Comparison of ENCODE assay signal across 20 mouse cellular contexts in the genomic region with DNA sequence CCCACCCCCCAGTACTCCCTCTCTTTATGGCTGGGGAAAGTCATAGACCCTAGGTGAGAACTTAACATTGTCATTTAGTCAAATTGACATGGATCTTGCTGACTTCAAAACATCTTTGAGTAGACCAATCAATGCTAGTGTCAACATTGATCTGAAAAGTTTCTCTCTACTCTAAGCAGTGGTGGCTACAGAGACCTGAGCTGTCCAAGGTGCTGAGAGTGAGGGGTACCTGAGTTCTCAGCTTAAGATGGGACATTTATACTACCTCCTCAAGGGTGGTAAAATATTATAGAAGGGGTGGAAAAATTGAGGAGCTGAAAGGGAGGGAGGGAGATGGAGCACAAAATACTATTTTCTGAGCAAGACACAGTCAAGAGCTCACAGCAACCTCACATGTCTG.
DNase-seq lines count a peak whose midpoint lies in the region; ATAC-seq and TF ChIP-seq lines count a peak whose summit lies in the region.
"Had no signal": no experiment of that assay in that cellular context is flagged by ENCODE, and none has a peak within 500 bp of the region (broad histone marks: within the 10 kb centered on the region; RNA-seq: fewer than 3 reads in every experiment).

No protein-coding gene starts in this region.

- TF ChIP-seq CTCF in cerebellum, adult 2 months (IDR thresholded peaks at IDR 0.05; ENCODE audit: borderline replicate concordance, insufficient read depth, low read depth, low read length), result no peak

- no peak for ATAC-seq in embryonic facial prominence, embryonic 11.5 days (replicated peaks; ENCODE audit: insufficient number of reproducible peaks, low FRiP score, low TSS enrichment, low read depth)
- ATAC-seq: liver, postnatal 0 days had no signal

- H3K4me2 ChIP-seq in embryonic facial prominence, embryonic 11.5 days (ENCODE audit: low read depth, low read length), result no peak overlapping the region
- H3K4me2 ChIP-seq: embryonic facial prominence, embryonic 15.5 days; heart, embryonic 13.5 days; neural tube, embryonic 13.5 days had no signal

- no peak overlapping the region for H3K27ac ChIP-seq in embryonic facial prominence, embryonic 11.5 days (replicated peaks; ENCODE audit: low read depth, low read length)
- no peak overlapping the region for H3K27ac ChIP-seq in cerebellum, adult 2 months (ENCODE audit: insufficient read depth, low read length)
- H3K27ac ChIP-seq: embryonic facial prominence, embryonic 15.5 days; forebrain, embryonic 10.5 days; heart, embryonic 13.5 days; midbrain, embryonic 10.5 days; neural tube, embryonic 13.5 days; stomach, postnatal 0 days had no signal

- peak; percentile 43 for DNase-seq in heart, adult 11 months
- no peak for DNase-seq in heart, postnatal 36 days
- DNase-seq in 3T3-L1 (ENCODE audit: low read depth, low spot score) (peak; percentile 27), R1 (ENCODE audit: low read depth, low spot score) (peak; percentile 25)
- DNase-seq in embryonic facial prominence, embryonic 11.5 days (ENCODE audit: low spot score), result peak; percentile 69
- no peak for DNase-seq in natural killer cell, adult 2 months (ENCODE audit: low spot score in 2 of 2)
- DNase-seq in cerebellum, adult 2 months, result no peak
- no peak for DNase-seq in left cerebral cortex, postnatal 36 days (ENCODE audit: low spot score in 2 of 2)
- DNase-seq: cerebellum, postnatal 10 days; heart, postnatal 4 days; kidney, adult 18-20 months; liver; liver, postnatal 0 days; right cerebral cortex, postnatal 25 days had no signal

- H3K9ac ChIP-seq in embryonic facial prominence, embryonic 11.5 days (replicated peaks; ENCODE audit: low read length), result no peak overlapping the region
- H3K9ac ChIP-seq: embryonic facial prominence, embryonic 15.5 days; heart, embryonic 13.5 days; liver, postnatal 0 days; neural tube, embryonic 13.5 days had no signal

- H3K4me3 ChIP-seq in embryonic facial prominence, embryonic 11.5 days (ENCODE audit: low read depth, low read length), result no peak overlapping the region
- no peak overlapping the region for H3K4me3 ChIP-seq in cerebellum, adult 2 months (replicated peaks; ENCODE audit: insufficient read depth, low read depth, low read length)
- H3K4me3 ChIP-seq: embryonic facial prominence, embryonic 15.5 days; forebrain, embryonic 10.5 days; heart, embryonic 13.5 days; midbrain, embryonic 10.5 days; neural tube, embryonic 13.5 days had no signal

- H3K4me1 ChIP-seq in embryonic facial prominence, embryonic 11.5 days (ENCODE audit: control insufficient read depth, insufficient read depth, low read length), result no peaks in the 10 kb centered on the region
- H3K4me1 ChIP-seq in cerebellum, adult 2 months (ENCODE audit: control insufficient read depth, insufficient read depth, low read length), result no peaks in the 10 kb centered on the region
- H3K4me1 ChIP-seq: embryonic facial prominence, embryonic 15.5 days; forebrain, embryonic 10.5 days; heart, embryonic 13.5 days had no signal

- TF ChIP-seq POLR2A in cerebellum, adult 2 months (IDR thresholded peaks at IDR 0.05; ENCODE audit: borderline replicate concordance, insufficient read depth, low read length), result no peak

- H3K36me3 ChIP-seq in embryonic facial prominence, embryonic 11.5 days (replicated peaks; ENCODE audit: control insufficient read depth, insufficient read depth, low read depth, low read length), result no peaks in the 10 kb centered on the region
- H3K36me3 ChIP-seq: embryonic facial prominence, embryonic 15.5 days; forebrain, embryonic 10.5 days; heart, embryonic 13.5 days; midbrain, embryonic 10.5 days; neural tube, embryonic 13.5 days had no signal

- intact Hi-C loops in heart, postnatal 36 days (cut with DNase I), result no loop called here
- intact Hi-C loops in left cerebral cortex, postnatal 36 days (cut with DNase I), result no loop called here

- H3K9me3 ChIP-seq in embryonic facial prominence, embryonic 11.5 days (replicated peaks; ENCODE audit: control insufficient read depth, low read length), result no peaks in the 10 kb centered on the region
- H3K9me3 ChIP-seq: embryonic facial prominence, embryonic 15.5 days; forebrain, embryonic 10.5 days; heart, embryonic 13.5 days; midbrain, embryonic 10.5 days; neural tube, embryonic 13.5 days had no signal

- H3K27me3 ChIP-seq in embryonic facial prominence, embryonic 11.5 days (ENCODE audit: control insufficient read depth, insufficient read depth, low read length), result no peaks in the 10 kb centered on the region
- H3K27me3 ChIP-seq in cerebellum, adult 2 months (ENCODE audit: control insufficient read depth, insufficient read depth, low read length), result no peaks in the 10 kb centered on the region
- H3K27me3 ChIP-seq: embryonic facial prominence, embryonic 15.5 days; heart, embryonic 13.5 days; neural tube, embryonic 13.5 days had no signal

Comparison
In these comparisons a context has a peak if more than half of its experiments do, and no peak if none do; other contexts are left out.
1. DNase-seq: peak in heart, adult 11 months (single experiment), 3T3-L1 (single experiment), R1 (single experiment) and embryonic facial prominence, embryonic 11.5 days (single experiment); none in heart, postnatal 36 days (0 of 2), natural killer cell, adult 2 months (0 of 2), cerebellum, adult 2 months (0 of 2) and left cerebral cortex, postnatal 36 days (0 of 2).